Mouse (Mus musculus) kidney, adult 11 months (tissue): ENCODE results near the gene Btbd3.
"Not testable (repeated sequence)": the region's sequence is repeated elsewhere in the genome, so short reads cannot be mapped to it uniquely, and the experiment has no call there.

Experiments used
- DNase-seq: peaks from one replicate; pipeline ENCODE4 v3.0.0; 2022

Btbd3 gene

GRCm38 (mm10) chr2:138280225-138280711, 23.9 kb downstream of the Btbd3 start:
- no peak for DNase-seq

- DNase-seq: peak; percentile 45
These were observed 25.3 kb downstream of the Btbd3 start for GRCm38 (mm10) chr2:138281550-138282201.

- DNase-seq: no peak
These were observed 27.0 kb downstream of the Btbd3 start for GRCm38 (mm10) chr2:138283372-138283771.

- no peak for DNase-seq
These were observed 27.5 kb downstream of the Btbd3 start for GRCm38 (mm10) chr2:138283856-138284255.

- DNase-seq: no peak
These were observed 29.4 kb downstream of the Btbd3 start for GRCm38 (mm10) chr2:138285811-138286210.

- no peak for DNase-seq
These were observed 33.8 kb downstream of the Btbd3 start for GRCm38 (mm10) chr2:138290154-138290553.

- peak; percentile 58 for DNase-seq
These were observed 37.9 kb downstream of the Btbd3 start for GRCm38 (mm10) chr2:138294286-138294685.

GRCm38 (mm10) chr2:138306236-138306635, 49.9 kb downstream of the Btbd3 start:
- no peak for DNase-seq

GRCm38 (mm10) chr2:138315644-138316043, 59.3 kb downstream of the Btbd3 start:
- DNase-seq: no peak

- DNase-seq: no peak
These were observed 64.0 kb downstream of the Btbd3 start for GRCm38 (mm10) chr2:138320408-138320807.

GRCm38 (mm10) chr2:138321041-138321481, 64.7 kb downstream of the Btbd3 start:
- DNase-seq: no peak

- DNase-seq: no peak
These were observed 66.1 kb downstream of the Btbd3 start for GRCm38 (mm10) chr2:138322270-138323114.

- no peak for DNase-seq
These were observed 70.0 kb downstream of the Btbd3 start for GRCm38 (mm10) chr2:138326367-138326766.

- not testable (repeated sequence) for DNase-seq
These were observed 77.8 kb downstream of the Btbd3 start for GRCm38 (mm10) chr2:138334198-138334597.

- DNase-seq: no peak
These were observed 81.6 kb downstream of the Btbd3 start for GRCm38 (mm10) chr2:138337886-138338494.

- no peak for DNase-seq
These were observed 82.2 kb downstream of the Btbd3 start for GRCm38 (mm10) chr2:138338524-138338923.

- DNase-seq: no peak
These were observed 99.0 kb downstream of the Btbd3 start for GRCm38 (mm10) chr2:138355366-138355765.

GRCm38 (mm10) chr2:138362474-138362873, 106.1 kb downstream of the Btbd3 start:
- DNase-seq: no peak

GRCm38 (mm10) chr2:138365391-138365790, 109.0 kb downstream of the Btbd3 start:
- peak; percentile 53 for DNase-seq

- no peak for DNase-seq
These were observed 118.2 kb downstream of the Btbd3 start for GRCm38 (mm10) chr2:138374556-138374955.

GRCm38 (mm10) chr2:138378855-138379254, 122.5 kb downstream of the Btbd3 start:
- DNase-seq: no peak

GRCm38 (mm10) chr2:138384762-138385161, 128.4 kb downstream of the Btbd3 start:
- no peak for DNase-seq

- no peak for DNase-seq
These were observed 132.2 kb downstream of the Btbd3 start for GRCm38 (mm10) chr2:138388591-138388990.

- no peak for DNase-seq
These were observed 146.7 kb downstream of the Btbd3 start for GRCm38 (mm10) chr2:138403046-138403445.
